Mouse (Mus musculus) ovary, postnatal 10 days (tissue): ENCODE results near the gene Fmc1.
"Not testable (repeated sequence)": the region's sequence is repeated elsewhere in the genome, so short reads cannot be mapped to it uniquely, and the experiment has no call there.

Experiments used
- DNase-seq: peaks from one replicate; pipeline ENCODE4 v3.0.0; 2022; ENCODE audit warnings: low spot score

Fmc1 gene

GRCm38 (mm10) chr6:38533428-38534405 is at the start of gene Fmc1:
Fmc1 (plus strand) TSS chr6:38533502.
- peak; percentile 95 for DNase-seq

DNA sequence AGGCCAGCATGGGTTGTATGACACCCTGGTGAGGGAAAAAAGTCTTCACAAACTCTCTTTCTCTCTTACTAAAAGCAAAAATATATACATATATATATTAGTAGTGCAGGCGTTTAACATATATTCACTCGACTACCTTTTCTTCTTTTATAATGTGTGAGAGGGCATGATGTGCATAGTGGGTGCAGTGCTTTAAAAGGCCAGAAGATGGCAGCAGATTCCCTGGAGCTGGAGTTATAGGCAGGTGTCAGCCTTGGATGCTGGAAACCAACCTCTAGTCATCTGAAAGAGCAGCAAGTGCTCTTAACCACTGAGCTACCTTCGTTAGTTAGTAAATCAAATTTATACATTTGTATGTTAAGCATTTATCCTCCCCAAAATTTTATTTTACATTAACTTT is 40.8 kb upstream of the Fmc1 start:
- DNase-seq = no peak

DNA sequence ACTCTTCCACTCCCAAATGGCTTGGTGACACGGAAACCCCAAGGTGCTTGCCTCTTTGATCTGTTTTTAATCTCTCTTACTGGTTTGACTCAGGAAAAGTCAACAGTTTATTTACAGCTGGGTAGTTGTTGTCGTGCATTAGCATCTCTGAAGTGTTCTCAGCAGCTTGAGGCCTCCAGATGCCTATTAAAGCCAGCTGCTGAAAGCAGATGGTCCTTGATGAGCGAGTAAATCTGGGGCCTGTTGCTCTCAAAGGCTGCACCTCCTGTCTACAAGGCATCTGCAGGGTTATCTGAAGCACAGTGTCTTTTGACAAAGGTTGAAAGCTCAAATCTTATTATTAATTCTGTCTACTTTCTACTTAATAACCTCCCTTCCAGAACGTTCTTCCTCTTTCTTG is 37.7 kb upstream of the Fmc1 start:
- DNase-seq = no peak

DNA sequence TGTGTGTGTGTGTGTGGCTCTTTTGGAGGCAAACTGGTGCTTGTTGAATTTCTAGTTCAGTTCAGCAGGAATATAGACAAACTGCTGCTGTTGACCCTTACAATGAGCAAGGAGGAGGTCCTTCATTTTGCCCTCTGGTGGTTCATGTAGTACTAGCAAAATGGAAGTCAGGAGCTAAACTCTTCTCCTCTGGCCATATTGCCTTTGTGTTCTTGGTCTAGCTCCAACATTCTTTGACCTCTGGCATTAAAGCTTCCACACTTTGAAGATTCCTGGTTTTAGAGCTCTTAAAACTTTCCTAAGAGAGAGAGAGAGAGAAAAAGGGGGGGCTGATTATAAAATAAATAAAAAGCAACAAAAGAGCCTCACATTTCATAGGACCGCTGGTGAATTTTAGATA is 21.2 kb upstream of the Fmc1 start:
- DNase-seq = no peak

- DNase-seq = no peak
Measured at GRCm38 (mm10) chr6:38512830-38513229, 20.5 kb upstream of the Fmc1 start.

GRCm38 (mm10) chr6:38515201-38515600 is 18.1 kb upstream of the Fmc1 start:
- no peak for DNase-seq

DNA sequence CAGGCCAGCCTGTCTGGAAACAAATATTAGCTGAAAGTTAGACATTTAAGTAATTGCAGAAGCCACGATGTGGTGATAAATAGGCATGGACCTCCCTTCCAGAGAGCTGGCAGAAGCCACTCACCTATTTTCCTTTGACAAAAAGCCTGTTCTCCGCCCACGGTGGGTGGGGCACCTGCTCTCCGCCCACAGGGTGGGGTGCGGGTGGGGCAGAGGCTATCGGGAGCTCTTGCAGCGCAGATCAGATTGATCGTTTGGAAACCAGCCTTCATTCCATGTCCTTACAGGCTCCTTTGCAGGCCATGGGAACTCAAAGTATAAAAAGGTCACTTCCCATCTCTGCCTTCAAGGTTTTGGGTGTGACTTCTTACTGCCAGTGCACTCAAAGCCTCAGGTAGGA is 9.5 kb upstream of the Fmc1 start:
- no peak for DNase-seq

GRCm38 (mm10) chr6:38531211-38531820 is 2.0 kb upstream of the Fmc1 start:
- DNase-seq = no peak

- DNase-seq = peak; percentile 61
Measured at GRCm38 (mm10) chr6:38532500-38533420, 542 bp upstream of the Fmc1 start.

- peak; percentile 99 for DNase-seq
Measured at GRCm38 (mm10) chr6:38534640-38535365, 1.5 kb downstream of the Fmc1 start.

GRCm38 (mm10) chr6:38535366-38535690 is 2.0 kb downstream of the Fmc1 start:
- DNase-seq = no peak

DNA sequence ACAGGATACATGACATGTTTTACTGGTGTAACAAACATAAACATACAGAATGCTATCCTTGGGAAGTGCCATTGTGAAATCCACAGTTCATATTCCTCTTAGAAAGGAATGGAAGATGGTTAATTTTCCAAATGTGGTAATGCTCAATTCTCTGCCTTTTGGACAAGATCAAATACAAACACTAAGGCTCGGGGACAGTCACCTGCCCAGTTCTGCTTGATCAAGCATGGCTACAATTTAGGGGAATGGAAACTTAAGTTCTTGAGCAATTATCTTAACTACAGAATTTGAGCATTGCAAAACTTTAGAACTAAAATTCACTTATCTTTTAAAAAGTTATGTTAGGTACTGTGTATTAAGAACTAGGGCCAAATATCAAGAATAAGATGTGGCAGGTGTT is 2.5 kb downstream of the Fmc1 start:
- no peak for DNase-seq

- not testable (repeated sequence) for DNase-seq
Measured at GRCm38 (mm10) chr6:38544141-38544540, 10.8 kb downstream of the Fmc1 start.

DNA sequence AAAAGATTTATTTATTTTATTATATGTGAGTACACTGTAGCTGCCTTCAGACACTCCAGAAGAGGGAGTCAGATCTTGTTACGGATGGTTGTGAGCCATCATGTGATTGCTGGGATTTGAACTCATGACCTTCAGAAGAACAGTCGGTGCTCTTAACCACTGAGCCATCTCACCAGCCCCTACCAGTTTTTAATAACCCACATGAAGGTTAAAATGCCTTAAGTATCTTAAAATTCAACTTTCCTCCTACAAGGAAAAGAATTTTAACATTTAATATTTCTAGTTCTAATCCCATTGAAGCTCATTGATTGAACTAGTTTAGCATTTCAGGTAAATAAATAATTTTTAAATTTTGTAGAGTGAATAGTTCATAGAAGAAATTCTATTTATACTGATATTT is 13.7 kb downstream of the Fmc1 start:
- DNase-seq = not testable (repeated sequence)

DNA sequence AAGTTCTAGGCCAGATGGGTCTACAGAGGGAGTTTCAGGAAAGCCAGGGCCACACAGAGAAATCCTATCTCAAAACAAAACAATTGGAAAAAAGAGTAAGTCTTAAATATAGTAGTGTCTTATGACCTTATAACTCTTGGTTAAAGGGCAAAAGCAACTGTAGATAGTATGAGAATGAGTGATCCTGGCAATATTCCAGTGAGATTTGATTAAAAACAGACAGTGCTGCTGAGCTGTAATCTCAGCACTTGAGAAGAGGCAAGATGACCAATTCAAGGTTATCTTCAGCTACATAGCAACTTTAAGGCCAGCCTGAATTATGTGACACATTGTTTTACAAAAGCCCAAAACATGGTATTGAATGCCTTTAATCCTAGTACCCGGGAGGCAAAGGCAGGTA is 14.4 kb downstream of the Fmc1 start:
- no peak for DNase-seq

DNA sequence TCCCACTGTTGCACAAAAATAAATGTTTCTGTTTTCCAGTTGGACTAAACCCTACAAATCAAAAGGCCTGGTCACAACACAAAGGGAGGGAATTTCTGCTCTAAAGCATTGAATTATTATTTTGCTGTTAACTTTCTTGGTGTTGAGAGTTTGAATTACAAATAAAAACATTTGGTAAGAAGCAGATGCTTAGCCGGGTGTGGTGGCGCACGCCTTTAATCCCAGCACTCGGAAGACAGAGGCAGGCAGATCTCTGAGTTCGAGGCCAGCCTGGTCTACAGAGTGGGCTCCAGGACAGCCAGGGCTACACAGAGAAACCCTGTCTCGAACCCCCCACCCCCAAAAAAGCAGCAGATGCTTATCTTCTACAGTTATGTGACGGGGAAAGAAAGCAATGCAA is 15.3 kb downstream of the Fmc1 start:
- DNase-seq = not testable (repeated sequence)

- not testable (repeated sequence) for DNase-seq
Measured at GRCm38 (mm10) chr6:38549840-38550239, 16.5 kb downstream of the Fmc1 start.

GRCm38 (mm10) chr6:38550250-38551061 is 17.2 kb downstream of the Fmc1 start:
- DNase-seq = no peak

- peak; percentile 83 for DNase-seq
Measured at GRCm38 (mm10) chr6:38551062-38551988, 18.0 kb downstream of the Fmc1 start, which contains the start of gene Luc7l2. Luc7l2 (plus strand) TSS chr6:38551334.
